Mouse (Mus musculus) layer of hippocampus, adult 11-12 months (tissue): ENCODE data around the gene Ngfr.

ENCODE experiments used
- DNase-seq: peaks from one replicate; pipeline ENCODE4 v3.0.0; 2022; ENCODE audit warnings: low spot score

Gene Ngfr

DNA sequence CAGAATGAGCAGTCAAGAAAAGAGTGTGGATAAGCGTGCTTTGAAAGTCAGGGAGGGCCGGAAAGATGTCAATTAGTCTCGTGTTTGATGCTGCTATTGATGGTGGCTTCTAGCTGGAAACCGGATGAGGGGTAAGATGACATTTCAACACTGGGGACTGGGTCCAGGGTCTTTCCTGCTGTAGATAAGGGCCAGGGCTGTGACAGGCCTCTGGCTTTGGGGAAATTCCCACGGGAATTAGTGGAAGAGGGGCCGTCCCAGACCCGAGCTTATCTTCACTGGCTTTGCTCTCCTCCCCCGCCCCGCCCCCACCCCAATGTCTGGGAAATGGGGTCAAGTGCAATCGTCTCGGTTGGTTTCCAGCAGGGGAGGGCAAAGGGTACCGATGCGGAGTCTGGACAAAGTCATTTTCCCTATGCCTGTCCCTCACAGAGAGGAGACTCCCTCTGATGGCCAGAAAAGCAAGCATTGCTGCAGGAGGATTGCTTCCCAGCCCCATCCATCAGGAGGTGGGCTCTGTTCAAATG, 7.2 kb upstream of the Ngfr start:
- no peak for DNase-seq

DNA sequence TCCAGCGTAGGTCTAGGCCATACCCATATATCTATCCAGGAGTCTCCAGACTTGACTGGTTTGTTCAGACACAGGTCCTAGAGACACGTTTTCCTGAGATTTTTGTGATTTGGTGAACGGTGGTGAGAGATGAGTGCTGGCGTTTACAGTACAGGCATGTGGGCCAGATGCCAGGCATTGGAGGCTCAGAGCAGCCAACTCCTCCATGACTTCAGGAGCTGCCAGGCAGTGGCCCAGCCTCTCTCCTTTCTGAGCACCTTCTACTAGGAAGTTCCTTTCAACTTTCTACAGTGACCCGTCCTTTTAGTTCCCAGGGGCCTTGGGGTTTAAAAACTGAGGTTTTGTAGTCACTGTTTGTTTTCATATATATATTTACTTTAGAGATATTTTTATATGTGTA, 6.0 kb upstream of the Ngfr start:
- DNase-seq: no peak

DNA sequence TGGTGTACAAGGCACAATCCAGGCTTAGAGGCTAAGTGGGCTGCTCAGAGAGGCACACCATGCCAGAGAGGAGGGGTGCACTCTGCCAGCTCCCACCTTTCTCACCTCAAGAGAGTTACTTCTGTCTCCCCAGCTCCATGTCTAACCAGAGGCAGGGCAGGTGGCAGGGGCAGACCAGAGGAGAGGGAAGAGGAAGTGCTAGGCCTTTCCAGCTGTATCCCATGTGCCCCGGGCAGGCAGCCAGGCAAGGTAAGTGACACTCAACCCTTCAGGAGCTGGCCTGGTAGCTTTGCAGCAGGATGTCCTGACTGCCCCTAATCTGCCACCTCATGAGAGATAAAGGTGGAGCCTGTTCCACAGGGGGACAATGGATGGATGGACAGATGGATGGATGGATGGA, 5.2 kb upstream of the Ngfr start:
- no peak for DNase-seq

DNA sequence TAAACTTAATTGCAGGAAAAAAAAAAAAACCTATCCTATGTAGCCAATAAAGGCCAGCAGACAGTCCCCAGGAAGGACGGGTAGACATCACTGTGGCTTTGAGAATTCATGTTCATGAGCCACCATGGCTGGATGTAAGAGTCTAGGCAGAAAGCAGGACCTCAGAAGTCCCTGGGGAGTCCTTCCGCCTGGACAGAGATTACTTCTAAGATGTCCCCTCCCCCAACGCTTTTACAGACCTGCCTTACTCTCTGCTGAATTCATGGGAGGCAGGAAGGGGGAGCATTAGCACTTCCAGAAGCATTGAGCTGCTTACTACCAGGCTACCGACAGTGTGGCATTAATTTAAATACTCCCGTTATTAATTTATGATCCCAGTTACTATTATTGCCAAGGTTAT, 1.7 kb upstream of the Ngfr start:
- no peak for DNase-seq

DNA sequence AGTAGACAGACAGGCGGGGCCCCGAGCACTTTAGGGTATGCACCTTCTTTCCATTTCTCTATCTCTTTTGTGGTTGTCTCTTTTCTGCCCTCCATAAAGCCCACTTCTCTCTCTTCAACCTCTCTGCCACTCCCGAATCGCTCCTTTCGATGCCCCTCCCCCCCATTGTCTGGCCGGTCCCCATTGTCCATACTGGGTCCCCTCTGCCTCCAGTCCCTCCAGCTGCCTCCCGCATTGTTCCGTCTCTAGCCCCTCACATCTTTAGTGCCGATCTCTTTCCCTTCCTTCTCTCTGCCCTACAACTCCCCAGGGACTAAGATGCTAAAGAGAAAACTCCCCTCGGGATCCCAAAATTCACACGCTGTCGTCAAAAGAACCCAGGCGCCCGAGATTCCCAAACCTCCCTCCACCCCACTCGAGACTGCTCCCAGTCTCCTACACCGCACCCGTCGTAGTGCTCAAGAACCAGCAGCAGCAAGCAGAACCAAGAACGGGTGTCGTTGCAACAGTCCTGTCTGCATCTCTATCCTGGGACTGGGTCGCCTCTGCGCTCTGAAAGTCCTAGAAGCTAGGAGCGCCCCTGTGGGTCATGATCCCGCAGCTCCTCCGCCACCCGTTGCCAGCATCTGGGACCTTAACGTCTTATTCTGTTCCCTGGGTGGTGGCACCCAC, 648 bp downstream of the Ngfr start:
- DNase-seq: no peak

DNA sequence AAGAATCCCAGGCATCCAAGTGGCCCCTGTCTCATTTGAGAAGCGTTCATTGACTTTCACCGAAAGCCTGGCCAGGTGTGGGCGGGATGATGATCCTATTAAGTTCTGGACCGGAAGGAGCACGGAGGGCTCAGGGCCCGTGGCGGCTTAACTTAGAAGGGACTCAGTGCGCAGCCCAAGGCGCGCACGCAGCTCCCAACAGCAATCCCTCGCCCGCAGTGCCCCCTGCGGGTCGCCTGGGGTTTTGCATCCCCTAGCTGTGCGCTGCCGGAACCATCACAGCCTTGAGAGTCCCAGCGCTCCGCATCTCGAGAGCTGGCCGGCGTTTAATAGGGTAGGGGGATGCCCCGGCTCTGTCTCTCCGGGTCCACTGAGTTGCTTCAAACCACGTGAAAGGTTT, 1.4 kb downstream of the Ngfr start:
- peak; percentile 85 for DNase-seq

- no peak for DNase-seq
These were observed 1.9 kb downstream of the Ngfr start for GRCm38 (mm10) chr11:95585684-95586083.

- DNase-seq: no peak
These were observed 2.3 kb downstream of the Ngfr start for GRCm38 (mm10) chr11:95585281-95585680.

DNA sequence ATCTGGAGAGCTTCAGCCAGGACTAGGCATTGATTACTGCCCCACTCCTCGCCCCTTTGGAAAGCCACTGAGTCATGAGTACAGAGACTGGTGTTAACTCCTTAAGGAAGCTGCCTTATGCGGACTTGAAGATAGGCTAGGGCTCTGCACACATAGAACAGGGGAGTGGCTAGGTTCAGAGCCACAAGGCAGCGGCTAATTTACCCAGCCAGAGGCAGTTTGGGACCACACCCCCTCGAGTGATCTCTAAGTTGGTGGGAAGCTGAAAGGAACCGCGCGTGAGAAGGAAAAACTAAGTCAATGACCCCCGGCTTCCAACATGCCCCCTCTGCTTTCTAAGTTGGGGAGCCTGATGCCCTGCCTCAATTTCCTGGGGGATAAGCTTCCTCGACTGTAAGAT, 2.9 kb downstream of the Ngfr start:
- no peak for DNase-seq

DNA sequence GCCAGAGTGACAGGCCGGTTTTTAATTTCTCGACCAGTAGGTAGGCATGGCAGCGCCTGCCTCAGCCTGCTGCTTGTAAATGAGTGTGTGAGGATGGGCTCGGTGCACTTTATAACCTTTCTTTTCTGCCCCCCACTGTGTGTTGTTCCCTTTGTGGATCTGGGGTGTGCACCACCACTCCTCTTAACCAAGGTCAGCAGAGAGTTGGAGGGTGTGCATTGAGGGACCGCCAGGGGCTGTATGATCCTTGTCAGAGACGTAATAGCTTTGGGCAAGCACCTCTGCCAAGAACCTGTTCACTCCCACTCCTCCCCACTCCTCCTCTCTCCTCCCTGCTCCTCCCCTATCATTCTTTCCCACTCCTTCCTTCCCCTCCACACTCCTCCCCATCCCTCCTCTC, 4.1 kb downstream of the Ngfr start:
- no peak for DNase-seq

GRCm38 (mm10) chr11:95582193-95582592, 5.3 kb downstream of the Ngfr start:
- DNase-seq: no peak

GRCm38 (mm10) chr11:95579455-95579854, 8.1 kb downstream of the Ngfr start:
- DNase-seq: no peak

DNA sequence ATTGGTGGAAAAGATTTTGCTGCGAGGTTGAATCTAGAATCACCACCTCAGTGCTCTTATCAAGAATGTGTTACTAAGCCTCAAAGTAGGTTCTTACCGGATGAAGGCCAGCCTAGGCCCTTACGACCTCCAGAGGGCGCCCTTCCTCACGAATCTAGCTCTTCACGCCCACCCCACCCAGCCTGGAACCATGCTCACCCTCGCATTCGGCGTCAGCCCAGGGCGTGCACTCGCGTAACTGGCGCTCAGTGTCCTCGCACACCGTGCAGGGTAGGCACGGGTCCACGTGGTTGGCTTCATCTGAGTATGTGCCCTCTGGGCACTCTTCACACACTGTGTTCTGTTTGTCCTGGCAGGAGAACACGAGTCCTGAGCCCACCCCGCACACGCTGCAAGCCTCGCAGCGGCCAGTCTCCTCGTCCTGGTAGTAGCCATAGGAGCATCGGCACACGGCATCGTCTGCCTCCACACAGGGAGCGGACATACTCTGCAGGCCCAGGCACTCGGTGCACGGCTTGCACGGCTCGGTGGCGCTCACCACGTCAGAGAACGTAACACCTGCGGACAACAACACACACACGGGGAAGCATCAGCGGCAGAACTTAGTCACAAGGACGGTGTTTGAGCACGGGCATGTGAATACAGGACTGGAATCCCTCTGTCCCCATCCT, 9.6 kb downstream of the Ngfr start:
- DNase-seq: peak; percentile 27

DNA sequence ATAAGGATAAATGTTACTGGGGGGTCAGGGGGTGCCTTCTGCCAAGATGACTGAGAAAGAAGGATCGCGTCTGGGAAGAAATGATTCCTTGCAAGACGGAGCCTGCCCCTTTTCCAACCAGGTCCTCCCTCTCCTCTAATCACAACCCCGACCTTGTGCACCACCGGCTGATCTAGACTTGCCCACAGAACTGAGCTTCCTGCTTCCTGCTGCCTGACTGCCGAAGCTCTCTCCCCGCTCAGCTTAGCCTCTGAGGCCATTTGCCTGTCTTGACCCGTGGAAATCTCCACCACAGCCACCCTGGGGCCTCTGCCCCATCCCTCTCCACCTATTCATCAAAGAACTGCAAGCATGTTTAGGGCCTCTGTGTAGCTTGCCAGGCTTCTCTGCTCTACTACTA, 11.2 kb downstream of the Ngfr start:
- DNase-seq: no peak

GRCm38 (mm10) chr11:95575791-95576190, 11.7 kb downstream of the Ngfr start:
- no peak for DNase-seq

GRCm38 (mm10) chr11:95574786-95575334, 12.7 kb downstream of the Ngfr start:
- no peak for DNase-seq

DNA sequence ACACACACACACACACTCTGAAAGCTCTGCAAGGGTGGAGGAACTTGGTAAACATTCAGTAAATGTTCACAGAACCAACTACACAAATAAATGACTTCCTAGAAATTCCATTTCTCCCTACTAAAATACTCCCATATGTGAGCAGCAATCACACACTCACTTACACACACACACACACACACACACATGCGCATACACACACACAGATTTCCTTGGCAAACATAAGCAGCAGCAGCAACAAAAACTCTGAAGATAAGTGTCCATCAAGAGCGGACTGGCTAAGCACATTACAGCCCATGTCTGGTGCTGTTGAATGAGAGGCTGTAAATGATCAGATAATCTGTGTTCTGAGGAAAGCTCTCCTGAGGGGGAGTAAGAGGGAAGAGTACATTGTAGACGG, 15.3 kb downstream of the Ngfr start:
- DNase-seq: no peak

DNA sequence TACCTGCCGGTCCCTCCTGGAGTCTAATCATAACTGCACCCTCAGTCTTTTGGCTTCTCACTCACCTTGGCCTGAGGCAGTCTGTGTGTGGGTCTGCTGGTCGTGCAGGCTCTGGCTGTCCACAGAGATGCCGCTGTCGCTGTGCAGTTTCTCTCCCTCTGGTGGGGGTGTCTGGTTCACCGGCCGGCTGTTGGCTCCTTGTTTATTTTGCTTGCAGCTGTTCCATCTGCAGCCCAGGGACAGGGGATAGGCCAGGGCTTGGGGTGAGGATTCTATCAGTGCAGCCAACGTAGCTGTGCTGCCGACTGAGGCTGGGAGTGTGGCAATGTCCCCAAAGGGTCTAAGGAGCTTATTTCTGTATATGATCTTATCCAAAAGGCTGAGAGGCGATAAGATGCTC, 15.8 kb downstream of the Ngfr start:
- DNase-seq: no peak

GRCm38 (mm10) chr11:95570827-95571619, 16.5 kb downstream of the Ngfr start:
- no peak for DNase-seq

- no peak for DNase-seq
These were observed 17.6 kb downstream of the Ngfr start for GRCm38 (mm10) chr11:95569908-95570307.

DNA sequence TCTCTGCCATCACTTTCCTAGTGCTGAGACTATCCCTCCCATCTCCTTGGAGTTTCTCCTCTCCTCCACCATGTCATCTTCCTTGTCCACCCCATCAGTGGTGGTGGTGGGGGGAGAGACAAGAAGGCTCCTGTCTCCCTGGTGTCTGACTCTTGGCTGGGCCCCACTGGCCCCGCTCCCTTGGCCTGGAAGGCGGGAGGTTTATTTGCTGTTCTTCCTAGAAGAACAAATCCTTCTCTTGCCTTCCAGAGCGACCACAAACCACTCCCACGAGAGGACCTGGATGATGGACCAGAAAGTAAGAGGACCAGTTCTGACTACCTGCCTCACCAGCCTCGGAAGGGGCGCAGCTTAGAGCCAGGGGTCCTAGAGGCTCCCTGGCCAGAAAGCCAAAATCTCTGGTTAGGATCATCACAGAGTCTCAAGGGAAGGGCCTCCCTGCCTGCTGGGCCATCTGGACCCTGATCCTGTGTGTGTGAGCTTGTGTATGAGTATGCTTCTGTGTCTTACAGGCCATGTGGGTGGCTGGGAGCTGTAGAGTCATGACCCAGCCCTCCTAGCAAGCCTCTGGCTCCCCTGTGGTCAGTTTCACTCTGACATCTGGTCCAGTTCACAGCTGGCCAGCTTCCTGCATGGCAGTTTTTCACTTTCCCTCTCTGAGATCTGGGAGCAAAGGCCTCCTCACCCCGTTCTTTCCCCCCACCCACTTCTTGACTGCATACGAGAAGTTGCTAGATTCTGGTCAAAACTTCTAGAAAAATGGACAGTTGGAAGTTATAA, 19.4 kb downstream of the Ngfr start:
- DNase-seq: no peak

GRCm38 (mm10) chr11:95567366-95567765, 20.2 kb downstream of the Ngfr start:
- DNase-seq: no peak
